Mouse (Mus musculus) ovary, postnatal 14 days (tissue): ENCODE measurements at regions not wholly inside any gene's neighbourhood (a gene's known extent, or its start where the extent isn't known, plus 50 kb on each side); places are given as distances from the start of the nearest gene placed in this dataset.

ENCODE experiments used
- DNase-seq: peaks from one replicate; pipeline ENCODE4 v3.0.0; 2022; ENCODE audit warnings: low spot score

- DNase-seq, result no peak
Observed at GRCm38 (mm10) chr2:8115891-8116290, 606.5 kb upstream of the Celf2 start.

GRCm38 (mm10) chr2:8112361-8113073, 603.2 kb upstream of the Celf2 start:
- no peak for DNase-seq

- no peak for DNase-seq
Observed at GRCm38 (mm10) chr2:8094157-8094556, 584.8 kb upstream of the Celf2 start.

GRCm38 (mm10) chr2:8067901-8068300, 558.5 kb upstream of the Celf2 start:
- no peak for DNase-seq

GRCm38 (mm10) chr2:8061687-8062086, 552.3 kb upstream of the Celf2 start:
- DNase-seq, result no peak

GRCm38 (mm10) chr2:8029212-8029611, 519.8 kb upstream of the Celf2 start:
- no peak for DNase-seq

GRCm38 (mm10) chr2:8027571-8027970, 518.2 kb upstream of the Celf2 start:
- no peak for DNase-seq

- no peak for DNase-seq
Observed at GRCm38 (mm10) chr2:8026648-8027047, 517.3 kb upstream of the Celf2 start.

- DNase-seq, result no peak
Observed at GRCm38 (mm10) chr2:8022651-8023050, 513.3 kb upstream of the Celf2 start.

- no peak for DNase-seq
Observed at GRCm38 (mm10) chr2:8022043-8022442, 512.7 kb upstream of the Celf2 start.

- DNase-seq, result no peak
Observed at GRCm38 (mm10) chr2:8012826-8013225, 503.5 kb upstream of the Celf2 start.

GRCm38 (mm10) chr2:7999444-7999843, 490.1 kb upstream of the Celf2 start:
- DNase-seq, result no peak

- DNase-seq, result no peak
Observed at GRCm38 (mm10) chr2:7974471-7974870, 465.1 kb upstream of the Celf2 start.

GRCm38 (mm10) chr2:7963456-7963855, 454.1 kb upstream of the Celf2 start:
- DNase-seq, result no peak

GRCm38 (mm10) chr2:7954210-7954609, 444.8 kb upstream of the Celf2 start:
- no peak for DNase-seq

- DNase-seq, result no peak
Observed at GRCm38 (mm10) chr2:7952846-7953245, 443.5 kb upstream of the Celf2 start.

GRCm38 (mm10) chr2:7944946-7945345, 435.6 kb upstream of the Celf2 start:
- DNase-seq, result peak; percentile 1

GRCm38 (mm10) chr2:7933617-7934016, 424.3 kb upstream of the Celf2 start:
- DNase-seq, result no peak

- DNase-seq, result no peak
Observed at GRCm38 (mm10) chr2:7906271-7906670, 396.9 kb upstream of the Celf2 start.

- no peak for DNase-seq
Observed at GRCm38 (mm10) chr2:7893787-7894186, 384.4 kb upstream of the Celf2 start.
